Mouse (Mus musculus): ENCODE measurements around the gene Sec62.

The Sec62 gene

DNA sequence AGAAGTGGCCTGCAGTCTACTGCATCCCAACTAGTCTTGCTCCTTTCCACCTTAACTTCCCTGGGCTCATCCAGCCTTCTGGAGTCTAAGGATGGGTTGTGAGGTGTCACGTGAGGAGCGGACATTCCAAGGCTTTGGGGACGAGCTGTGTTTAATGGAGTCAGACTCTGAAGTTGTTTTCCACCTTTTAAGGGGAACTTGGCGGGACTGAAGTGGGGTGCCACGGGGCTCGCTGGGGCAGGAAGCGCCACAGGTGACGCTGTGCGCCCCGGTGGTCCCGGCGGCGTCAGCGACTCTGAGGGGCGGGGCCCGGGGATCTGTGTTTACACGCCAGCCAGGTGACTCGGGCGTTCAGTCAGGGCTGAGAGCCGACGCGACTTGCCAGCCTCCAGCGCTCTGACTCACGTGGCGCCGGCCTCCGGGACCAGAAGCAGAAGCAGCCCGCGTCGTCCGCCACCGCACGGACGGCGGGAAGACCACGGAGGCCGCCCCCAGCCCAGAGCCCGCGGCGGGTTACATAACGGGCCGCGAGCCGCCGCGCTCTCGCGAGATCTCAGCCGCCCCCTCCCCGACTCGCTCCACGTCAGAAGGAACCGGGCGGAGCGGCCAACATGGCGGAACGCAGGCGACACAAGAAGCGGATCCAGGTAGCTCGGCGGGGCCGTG is at the start of gene Sec62:
Gene Sec62 (plus strand): TSS at position 139 of the 666 bp plus-strand sequence.
- DNase-seq, result peak; percentile 92

- no peak for DNase-seq
Observed at GRCm38 (mm10) chr3:30742891-30743290, 49.8 kb upstream of the Sec62 start.

DNA sequence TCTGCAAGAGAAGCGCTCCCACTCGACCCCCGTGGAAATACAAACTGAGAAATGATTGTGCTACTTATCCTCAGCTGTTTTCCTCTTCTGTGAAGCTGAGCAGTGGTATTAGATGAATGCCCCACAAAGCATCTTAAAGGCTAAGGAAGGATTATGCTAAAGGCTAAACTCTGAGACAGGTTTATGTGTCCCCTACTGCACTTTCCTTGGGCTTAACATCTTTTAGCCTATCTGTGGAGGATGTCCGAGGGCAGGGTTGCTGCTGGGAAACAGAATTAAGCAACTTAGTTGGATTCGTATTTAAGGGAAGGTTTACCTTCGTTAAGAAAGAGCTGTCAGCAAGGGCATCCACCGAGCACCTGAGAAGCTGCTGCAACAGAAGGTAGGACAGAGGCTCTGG is 46.7 kb upstream of the Sec62 start, which contains the start of gene Samd7:
Gene Samd7 (plus strand): TSS at position 288 of the 400 bp plus-strand sequence.
- DNase-seq, result no peak

DNA sequence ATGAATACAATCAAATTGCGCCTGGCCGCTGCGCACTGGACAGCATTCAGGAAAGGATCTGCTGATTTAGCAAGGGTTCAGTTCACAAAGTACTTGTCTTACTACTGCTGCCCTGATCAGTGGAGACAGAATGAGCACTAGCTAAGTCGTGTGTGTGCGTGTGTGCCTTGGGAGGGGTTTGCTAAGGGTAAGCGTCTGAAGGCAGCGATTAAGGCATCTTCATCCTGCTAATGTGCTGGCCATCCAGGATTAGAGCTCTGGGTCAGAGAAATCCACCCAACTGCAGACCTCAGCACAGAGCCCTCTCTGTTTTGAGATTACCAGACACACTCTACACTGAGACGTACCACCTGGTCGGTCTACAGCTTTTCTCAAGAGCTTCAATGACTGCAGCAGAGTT is 44.4 kb upstream of the Sec62 start:
- DNase-seq, result no peak

GRCm38 (mm10) chr3:30754696-30755095 is 38.0 kb upstream of the Sec62 start:
- DNase-seq, result no peak

GRCm38 (mm10) chr3:30764877-30765276 is 27.8 kb upstream of the Sec62 start:
- no peak for DNase-seq

DNA sequence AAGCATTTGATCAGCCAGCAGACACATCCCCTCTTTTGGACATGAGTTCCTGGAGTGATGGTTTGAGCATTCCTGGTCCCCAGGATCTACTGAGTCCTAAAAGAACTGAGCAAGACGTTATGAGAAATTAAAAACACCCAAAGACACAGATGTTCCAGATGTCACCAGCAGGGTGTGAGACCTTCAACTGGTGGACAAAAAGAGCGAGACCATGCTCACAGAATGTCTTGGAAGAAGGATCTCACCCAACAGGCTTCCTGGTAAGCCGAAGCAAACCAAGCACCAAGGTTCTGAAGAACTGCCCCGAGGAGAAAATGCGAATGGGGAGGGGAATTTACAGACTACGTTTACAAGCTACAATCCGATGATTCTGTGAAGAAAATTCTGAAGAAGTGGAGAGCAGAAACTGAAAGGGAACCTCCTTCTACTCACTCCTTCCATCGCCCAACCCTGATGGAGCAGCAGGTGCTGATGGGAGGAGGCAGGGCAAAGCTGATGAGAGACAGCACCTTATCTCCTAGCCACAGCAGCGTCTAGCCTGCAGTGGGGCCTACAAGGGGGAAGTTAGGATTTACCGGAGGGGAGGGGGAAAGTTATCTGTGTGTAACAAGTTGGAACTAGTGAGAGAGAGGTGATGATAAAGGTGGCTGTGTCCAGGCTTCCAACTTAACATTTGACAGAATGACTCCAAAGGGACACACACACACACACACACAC is 27.2 kb upstream of the Sec62 start:
- DNase-seq, result no peak

DNA sequence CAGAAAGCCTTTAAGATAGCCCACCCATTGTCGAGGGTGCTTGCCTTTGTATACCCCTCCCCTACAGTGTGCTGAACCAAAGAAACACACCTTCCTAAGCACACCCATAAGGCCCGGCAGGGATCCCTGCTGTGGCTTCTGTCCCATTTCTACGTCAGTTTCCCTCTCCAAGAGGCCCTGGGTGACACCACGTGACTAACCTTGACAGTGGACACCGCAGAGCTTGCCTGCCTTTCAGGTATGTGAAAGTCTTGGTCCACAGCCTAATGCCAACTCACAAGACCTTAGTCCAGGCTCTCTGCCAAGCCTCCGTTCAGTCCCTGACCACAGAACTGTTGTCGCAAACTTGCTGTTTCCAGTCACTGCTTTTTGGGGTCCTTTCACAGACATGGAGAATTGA is 26.5 kb upstream of the Sec62 start:
- no peak for DNase-seq

- no peak for DNase-seq
Observed at GRCm38 (mm10) chr3:30767271-30767670, 25.4 kb upstream of the Sec62 start.

- DNase-seq, result no peak
Observed at GRCm38 (mm10) chr3:30769755-30770515, 22.7 kb upstream of the Sec62 start.

- no peak for DNase-seq
Observed at GRCm38 (mm10) chr3:30771560-30771959, 21.1 kb upstream of the Sec62 start.

DNA sequence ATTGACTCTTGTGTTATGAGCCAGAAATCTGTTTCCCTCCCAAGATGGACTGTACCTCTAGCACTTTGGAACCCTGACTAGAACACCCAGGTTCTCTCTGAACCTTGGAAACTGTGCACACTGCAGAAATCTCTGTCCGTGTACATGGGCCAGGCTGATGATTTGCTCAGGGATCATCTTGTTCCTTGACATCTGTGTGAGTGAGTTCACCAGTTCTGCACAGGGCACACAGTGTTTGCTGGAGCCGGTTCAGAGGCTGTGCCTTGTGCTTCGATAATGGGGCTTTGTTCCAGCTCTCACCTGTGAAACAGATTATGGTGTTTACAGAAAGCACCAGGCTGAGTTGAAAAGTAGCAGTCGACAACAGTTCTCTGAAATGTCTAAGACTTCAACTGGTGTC is 20.0 kb upstream of the Sec62 start:
- DNase-seq, result no peak

DNA sequence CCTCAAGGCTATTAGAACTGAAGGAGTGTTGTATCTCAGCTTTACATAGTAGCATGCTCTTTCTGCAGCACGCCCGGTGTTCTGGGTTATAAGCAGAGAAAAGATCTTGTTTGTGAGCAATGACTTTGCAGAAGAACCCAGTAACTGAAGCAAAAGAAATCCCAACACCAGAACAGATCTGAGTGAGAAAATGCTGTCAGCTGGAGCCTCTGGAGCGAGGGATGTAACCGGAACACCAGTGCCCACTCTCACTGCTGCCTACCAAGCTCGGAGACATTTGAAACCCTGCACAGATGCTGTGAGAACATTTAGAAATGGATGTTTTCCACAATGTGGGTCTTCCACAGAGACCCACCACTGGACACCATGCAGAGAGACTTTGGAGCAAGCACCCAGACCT is 18.0 kb upstream of the Sec62 start:
- DNase-seq, result no peak

- DNase-seq, result no peak
Observed at GRCm38 (mm10) chr3:30777984-30778383, 14.7 kb upstream of the Sec62 start.

- no peak for DNase-seq
Observed at GRCm38 (mm10) chr3:30788531-30788930, 4.1 kb upstream of the Sec62 start.

GRCm38 (mm10) chr3:30793403-30794221 is 937 bp downstream of the Sec62 start:
- peak; percentile 52 for DNase-seq

- no peak for DNase-seq
Observed at GRCm38 (mm10) chr3:30802171-30802570, 9.5 kb downstream of the Sec62 start.

DNA sequence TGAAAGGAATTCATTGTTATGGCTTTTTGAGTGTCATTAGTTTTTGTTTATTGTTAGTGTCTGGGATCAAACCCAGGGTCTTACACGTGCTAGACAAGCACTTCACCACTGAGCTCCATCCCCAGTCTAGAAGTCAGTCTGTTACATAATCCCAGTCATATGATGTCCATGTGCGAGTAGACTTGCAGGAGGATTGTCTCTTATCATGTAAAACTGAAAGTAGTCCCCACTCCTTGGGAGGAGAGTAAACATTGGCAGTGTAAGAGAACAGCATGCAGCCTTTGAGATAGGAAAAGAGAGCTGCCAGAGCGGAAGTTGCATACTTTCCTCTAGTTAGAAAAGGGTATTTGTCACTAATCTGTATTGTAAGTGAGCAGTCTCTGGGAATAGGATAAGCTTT is 20.2 kb downstream of the Sec62 start:
- DNase-seq, result no peak

DNA sequence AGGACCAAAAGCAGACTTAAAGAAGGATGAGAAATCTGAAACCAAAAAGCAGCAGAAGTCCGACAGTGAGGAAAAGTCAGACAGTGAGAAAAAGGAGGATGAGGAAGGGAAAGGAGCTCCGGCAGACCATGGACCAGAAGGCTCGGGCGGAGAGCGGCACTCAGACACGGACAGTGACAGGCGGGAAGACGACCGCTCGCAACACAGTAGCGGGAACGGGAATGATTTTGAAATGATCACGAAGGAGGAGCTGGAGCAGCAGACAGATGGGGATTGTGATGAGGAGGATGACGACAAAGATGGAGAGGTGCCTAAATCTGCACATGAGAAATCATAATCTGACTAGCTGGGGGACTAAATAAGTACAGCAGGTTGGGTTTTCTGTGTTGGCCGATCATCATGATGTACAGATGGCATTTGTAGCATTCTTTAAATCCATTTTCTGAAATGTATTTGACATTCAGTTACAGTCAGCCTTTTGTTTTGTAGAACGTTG is 26.0 kb downstream of the Sec62 start:
- no peak for DNase-seq

- no peak for DNase-seq
Observed at GRCm38 (mm10) chr3:30822163-30822562, 29.5 kb downstream of the Sec62 start.

GRCm38 (mm10) chr3:30826069-30826468 is 33.4 kb downstream of the Sec62 start:
- no peak for DNase-seq

- no peak for DNase-seq
Observed at GRCm38 (mm10) chr3:30831848-30832606, 39.4 kb downstream of the Sec62 start.

All from cerebellum, adult 11 months (tissue).